Mouse (Mus musculus): ENCODE measurements around the gene Tac4.

Gene Tac4

GRCm38 (mm10) chr11:95311425-95311807, 50.1 kb downstream of the Tac4 start:
- no peak for DNase-seq (ENCODE audit: low read depth, low spot score)

GRCm38 (mm10) chr11:95315215-95315955, 54.1 kb downstream of the Tac4 start:
- DNase-seq (ENCODE audit: low read depth, low spot score): no peak

- DNase-seq (ENCODE audit: low read depth, low spot score): no peak
Measured at GRCm38 (mm10) chr11:95318116-95318515, 56.8 kb downstream of the Tac4 start.
